Mouse (Mus musculus): ENCODE data around the gene Igsf3. TPM values are rescaled to one million over a fixed set of nuclear protein-coding genes. Genes with fewer than 3 reads are reported as not detected.

The Igsf3 gene
- polyA plus RNA-seq, 1 experiment: not detected

- peaks cover 66% of the 10 kb centered on the region for H3K4me1 ChIP-seq (ENCODE audit: control insufficient read depth, insufficient read depth, low read length)
- no peak overlapping the region for H3K27ac ChIP-seq (ENCODE audit: insufficient read depth, low read depth, low read length)
- H3K4me3 ChIP-seq (ENCODE audit: insufficient read depth, low read depth, low read length): no peak overlapping the region
- TF ChIP-seq POLR2A (IDR thresholded peaks at IDR 0.05; ENCODE audit: insufficient read depth, low read depth, low read length) (no peak), CTCF (IDR thresholded peaks at IDR 0.05; ENCODE audit: insufficient read depth, low read depth, low read length) (no peak)
- 73% methylated on average over 13 of the region's 13 CpGs for WGBS
Observed at GRCm38 (mm10) chr3:101396726-101397263, 19.9 kb downstream of the Igsf3 start.

- no peak overlapping the region for H3K4me3 ChIP-seq (ENCODE audit: insufficient read depth, low read depth, low read length)
- no peak overlapping the region for H3K27ac ChIP-seq (ENCODE audit: insufficient read depth, low read depth, low read length)
- no peak for TF ChIP-seq CTCF (IDR thresholded peaks at IDR 0.05; ENCODE audit: insufficient read depth, low read depth, low read length)
- TF ChIP-seq POLR2A (IDR thresholded peaks at IDR 0.05; ENCODE audit: insufficient read depth, low read depth, low read length): no peak
- peaks cover 65% of the 10 kb centered on the region for H3K4me1 ChIP-seq (ENCODE audit: control insufficient read depth, insufficient read depth, low read length)
- WGBS: 85% methylated on average over 4 of the region's 4 CpGs
Observed at GRCm38 (mm10) chr3:101397422-101397821, 20.5 kb downstream of the Igsf3 start.

GRCm38 (mm10) chr3:101398071-101398786, 21.3 kb downstream of the Igsf3 start:
- Histone ChIP-seq H3K4me1 (ENCODE audit: control insufficient read depth, insufficient read depth, low read length) (peaks cover 63% of the 10 kb centered on the region), H3K27ac (ENCODE audit: insufficient read depth, low read depth, low read length) (no peak overlapping the region), H3K4me3 (ENCODE audit: insufficient read depth, low read depth, low read length) (no peak overlapping the region)
- TF ChIP-seq CTCF (IDR thresholded peaks at IDR 0.05; ENCODE audit: insufficient read depth, low read depth, low read length): no peak
- no peak for TF ChIP-seq POLR2A (IDR thresholded peaks at IDR 0.05; ENCODE audit: insufficient read depth, low read depth, low read length)
- WGBS: 58% methylated on average over 12 of the region's 12 CpGs

DNA sequence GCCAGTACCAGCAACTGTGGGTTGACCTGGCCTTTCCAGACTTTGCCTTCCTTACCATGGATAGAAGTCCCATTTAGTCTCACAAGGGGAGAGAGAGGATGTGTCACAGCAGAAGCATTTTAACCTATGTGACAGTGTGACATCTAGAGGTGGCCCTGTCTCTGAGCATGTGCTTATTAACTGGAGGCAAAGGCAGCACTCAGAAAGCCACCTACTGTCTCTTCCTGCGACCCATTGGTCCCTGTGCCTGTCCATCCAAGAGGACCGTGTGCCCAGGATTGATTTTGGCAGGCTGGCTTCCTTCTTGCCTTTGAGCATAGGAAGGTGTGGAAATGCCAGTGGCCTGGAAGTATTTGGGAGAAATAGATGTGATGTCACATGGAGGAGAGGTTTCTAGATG, 22.0 kb downstream of the Igsf3 start:
- WGBS: 63% methylated on average over 2 of the region's 2 CpGs
- Histone ChIP-seq H3K4me3 (ENCODE audit: insufficient read depth, low read depth, low read length) (no peak overlapping the region), H3K4me1 (ENCODE audit: control insufficient read depth, insufficient read depth, low read length) (peaks cover 64% of the 10 kb centered on the region), H3K27ac (ENCODE audit: insufficient read depth, low read depth, low read length) (no peak overlapping the region)
- TF ChIP-seq CTCF (IDR thresholded peaks at IDR 0.05; ENCODE audit: insufficient read depth, low read depth, low read length) (no peak), POLR2A (IDR thresholded peaks at IDR 0.05; ENCODE audit: insufficient read depth, low read depth, low read length) (no peak)

GRCm38 (mm10) chr3:101401501-101401900, 24.6 kb downstream of the Igsf3 start:
- WGBS: 75% methylated on average over 5 of the region's 5 CpGs
- H3K4me3 ChIP-seq (ENCODE audit: insufficient read depth, low read depth, low read length): no peak overlapping the region
- no peak for TF ChIP-seq CTCF (IDR thresholded peaks at IDR 0.05; ENCODE audit: insufficient read depth, low read depth, low read length)
- no peak for TF ChIP-seq POLR2A (IDR thresholded peaks at IDR 0.05; ENCODE audit: insufficient read depth, low read depth, low read length)
- no peak overlapping the region for H3K27ac ChIP-seq (ENCODE audit: insufficient read depth, low read depth, low read length)
- H3K4me1 ChIP-seq (ENCODE audit: control insufficient read depth, insufficient read depth, low read length): peaks cover 56% of the 10 kb centered on the region

GRCm38 (mm10) chr3:101404620-101405415, 27.9 kb downstream of the Igsf3 start:
- Histone ChIP-seq H3K27ac (ENCODE audit: insufficient read depth, low read depth, low read length) (no peak overlapping the region), H3K4me3 (ENCODE audit: insufficient read depth, low read depth, low read length) (no peak overlapping the region), H3K4me1 (ENCODE audit: control insufficient read depth, insufficient read depth, low read length) (peaks cover 54% of the 10 kb centered on the region)
- TF ChIP-seq POLR2A (IDR thresholded peaks at IDR 0.05; ENCODE audit: insufficient read depth, low read depth, low read length): no peak
- no peak for TF ChIP-seq CTCF (IDR thresholded peaks at IDR 0.05; ENCODE audit: insufficient read depth, low read depth, low read length)
- 50% methylated on average over 13 of the region's 13 CpGs for WGBS

- WGBS: 32% methylated on average over 10 of the region's 10 CpGs
- Histone ChIP-seq H3K4me1 (ENCODE audit: control insufficient read depth, insufficient read depth, low read length) (peaks cover 61% of the 10 kb centered on the region), H3K4me3 (ENCODE audit: insufficient read depth, low read depth, low read length) (no peak overlapping the region), H3K27ac (ENCODE audit: insufficient read depth, low read depth, low read length) (no peak overlapping the region)
- TF ChIP-seq POLR2A (IDR thresholded peaks at IDR 0.05; ENCODE audit: insufficient read depth, low read depth, low read length): no peak
- TF ChIP-seq CTCF (IDR thresholded peaks at IDR 0.05; ENCODE audit: insufficient read depth, low read depth, low read length): no peak
Observed at GRCm38 (mm10) chr3:101405495-101405894, 28.6 kb downstream of the Igsf3 start.

DNA sequence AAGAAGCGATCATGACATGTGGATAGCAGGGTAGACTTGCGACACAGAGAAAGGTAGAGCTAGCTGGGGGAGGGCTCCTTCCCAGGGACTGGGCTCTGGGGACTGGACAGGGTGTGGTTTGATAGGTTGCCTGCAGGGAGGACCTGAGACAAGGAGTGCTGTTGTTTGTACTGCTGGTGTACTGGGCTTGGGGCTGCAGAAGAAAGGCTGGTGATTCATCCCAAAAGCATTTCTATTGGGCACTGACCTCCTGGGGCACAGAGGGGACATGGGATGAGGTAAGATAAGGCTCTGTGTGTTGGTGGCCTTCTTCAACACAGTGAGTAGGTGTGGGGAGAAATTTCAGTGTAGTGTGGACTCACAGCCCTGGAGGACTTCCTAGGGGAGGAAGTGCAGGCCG, 29.2 kb downstream of the Igsf3 start:
- TF ChIP-seq CTCF (IDR thresholded peaks at IDR 0.05; ENCODE audit: insufficient read depth, low read depth, low read length) (no peak), POLR2A (IDR thresholded peaks at IDR 0.05; ENCODE audit: insufficient read depth, low read depth, low read length) (no peak)
- WGBS: 77% methylated on average over 3 of the region's 3 CpGs
- H3K4me1 ChIP-seq (ENCODE audit: control insufficient read depth, insufficient read depth, low read length): peaks cover 61% of the 10 kb centered on the region
- H3K4me3 ChIP-seq (ENCODE audit: insufficient read depth, low read depth, low read length): no peak overlapping the region
- H3K27ac ChIP-seq (ENCODE audit: insufficient read depth, low read depth, low read length): no peak overlapping the region

- TF ChIP-seq POLR2A (IDR thresholded peaks at IDR 0.05; ENCODE audit: insufficient read depth, low read depth, low read length) (no peak), CTCF (IDR thresholded peaks at IDR 0.05; ENCODE audit: insufficient read depth, low read depth, low read length) (no peak)
- Histone ChIP-seq H3K27ac (ENCODE audit: insufficient read depth, low read depth, low read length) (no peak overlapping the region), H3K4me1 (ENCODE audit: control insufficient read depth, insufficient read depth, low read length) (peaks cover 61% of the 10 kb centered on the region), H3K4me3 (ENCODE audit: insufficient read depth, low read depth, low read length) (no peak overlapping the region)
- WGBS: 62% methylated on average over 8 of the region's 8 CpGs
Observed at GRCm38 (mm10) chr3:101407568-101407967, 30.7 kb downstream of the Igsf3 start.

Data from olfactory bulb, adult 2 months (tissue).